Mouse (Mus musculus): ENCODE data around the gene Igsf10. TPM values are rescaled to one million over a fixed set of nuclear protein-coding genes. Genes with fewer than 3 reads are reported as not detected.

Gene Igsf10
- polyA plus RNA-seq, 1 experiment: 0.50 TPM

DNA sequence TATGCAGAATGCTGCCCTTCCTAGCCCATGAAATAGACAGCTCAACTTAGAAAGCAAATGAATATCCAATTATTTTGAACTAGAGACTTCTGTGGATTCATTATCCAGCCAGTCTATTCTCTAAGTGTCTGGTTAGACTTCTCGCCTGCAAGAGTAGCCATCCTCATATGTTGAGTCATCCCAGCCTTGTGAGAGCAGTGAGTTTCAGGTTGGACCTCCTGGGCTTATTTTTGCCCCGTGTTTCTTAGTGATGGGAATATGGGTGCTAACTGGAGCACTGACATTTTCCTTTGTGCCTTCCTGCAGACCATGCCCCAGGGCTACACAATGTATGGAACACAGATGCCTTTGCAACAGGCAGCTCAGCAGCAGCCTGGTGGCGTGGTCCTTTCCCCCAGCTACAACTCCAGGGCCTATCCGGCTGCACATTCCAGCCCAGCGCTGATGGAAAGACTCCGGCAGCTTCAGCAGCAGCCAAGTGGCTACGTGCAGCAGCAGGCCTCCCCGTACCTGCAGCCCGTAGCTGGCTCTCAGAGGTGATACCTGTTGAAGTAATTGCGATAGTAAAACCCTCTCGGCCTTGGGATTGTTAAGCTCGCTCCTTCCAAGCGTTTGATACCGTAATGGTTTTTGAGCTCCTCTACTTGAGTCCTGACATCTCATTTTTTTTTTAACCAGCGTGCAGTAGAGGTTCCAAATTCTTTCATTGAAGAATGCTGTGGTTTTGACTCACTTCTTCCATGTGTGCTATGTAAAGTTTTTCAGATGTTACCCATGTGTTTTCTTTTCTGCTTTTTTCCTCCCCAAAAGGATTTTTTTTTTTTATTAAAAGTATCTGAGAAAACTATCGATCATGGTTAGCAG lies 48.3 kb downstream of the Igsf10 start:
- no peak for TF ChIP-seq POLR2A (IDR thresholded peaks at IDR 0.05; ENCODE audit: control insufficient read depth, extremely low read depth, insufficient read depth, low read length, poor library complexity)
- TF ChIP-seq CTCF (IDR thresholded peaks at IDR 0.05; ENCODE audit: borderline replicate concordance, control insufficient read depth, extremely low read depth, insufficient read depth, low read length, poor library complexity): no peak
- H3K27ac ChIP-seq (ENCODE audit: control insufficient read depth, insufficient read depth, low read length): no peak overlapping the region
- 95% methylated on average over 16 of the region's 16 CpGs for WGBS
- no peaks in the 10 kb centered on the region for H3K27me3 ChIP-seq (ENCODE audit: control insufficient read depth, insufficient read depth, low read length)
- H3K4me1 ChIP-seq (replicated peaks; ENCODE audit: control insufficient read depth, insufficient read depth, low read length): no peaks in the 10 kb centered on the region; the same call in 1 of the 2 replicates
- no peak for DNase-seq
- H3K36me3 ChIP-seq (ENCODE audit: control insufficient read depth, insufficient read depth, low read length): no peaks in the 10 kb centered on the region
- no peak overlapping the region for H3K4me3 ChIP-seq (ENCODE audit: control insufficient read depth, insufficient read depth, low read length)

DNA sequence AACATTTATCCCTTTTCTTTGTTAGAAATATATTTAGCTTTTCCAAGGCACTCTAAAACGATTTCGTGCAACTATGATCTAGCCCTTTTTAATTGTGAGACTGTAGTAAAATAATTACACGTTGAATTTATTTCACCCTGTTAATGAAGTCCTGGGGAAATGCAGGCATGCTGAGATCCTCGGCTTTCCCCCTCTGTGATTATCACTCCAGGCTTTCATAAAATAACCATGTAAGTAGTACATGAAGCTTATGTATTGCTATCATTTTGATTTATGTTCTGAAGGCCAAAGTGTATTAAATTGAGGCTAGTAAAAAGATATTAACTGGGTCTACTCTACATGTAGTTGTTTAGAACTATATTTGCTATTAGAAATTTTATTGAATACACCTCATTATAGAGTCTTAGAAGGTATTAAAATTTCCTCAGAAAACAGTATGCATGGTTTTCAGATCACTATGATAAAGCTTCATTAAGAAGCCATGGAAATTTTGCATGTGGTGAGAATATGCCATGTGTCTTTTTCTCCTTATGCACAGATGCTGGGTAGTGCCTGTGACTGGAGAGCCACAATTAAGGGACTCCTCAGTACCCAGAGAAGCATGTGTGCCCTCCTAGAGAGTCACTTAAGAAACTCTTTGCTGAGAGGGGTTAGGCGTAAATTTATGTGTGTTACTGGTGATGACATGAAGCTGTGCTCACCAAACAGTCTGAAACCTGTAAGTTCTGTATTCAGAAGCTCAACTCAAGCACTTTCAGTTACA lies 50.6 kb downstream of the Igsf10 start:
- no peak for TF ChIP-seq CTCF (IDR thresholded peaks at IDR 0.05; ENCODE audit: borderline replicate concordance, control insufficient read depth, extremely low read depth, insufficient read depth, low read length, poor library complexity)
- DNase-seq: no peak
- Histone ChIP-seq H3K4me1 (replicated peaks; ENCODE audit: control insufficient read depth, insufficient read depth, low read length) (no peaks in the 10 kb centered on the region; the same call in 1 of the 2 replicates), H3K27ac (ENCODE audit: control insufficient read depth, insufficient read depth, low read length) (no peak overlapping the region), H3K4me3 (ENCODE audit: control insufficient read depth, insufficient read depth, low read length) (no peak overlapping the region), H3K27me3 (ENCODE audit: control insufficient read depth, insufficient read depth, low read length) (no peaks in the 10 kb centered on the region), H3K36me3 (ENCODE audit: control insufficient read depth, insufficient read depth, low read length) (no peaks in the 10 kb centered on the region)
- WGBS: 96% methylated on average over 5 of the region's 5 CpGs

DNA sequence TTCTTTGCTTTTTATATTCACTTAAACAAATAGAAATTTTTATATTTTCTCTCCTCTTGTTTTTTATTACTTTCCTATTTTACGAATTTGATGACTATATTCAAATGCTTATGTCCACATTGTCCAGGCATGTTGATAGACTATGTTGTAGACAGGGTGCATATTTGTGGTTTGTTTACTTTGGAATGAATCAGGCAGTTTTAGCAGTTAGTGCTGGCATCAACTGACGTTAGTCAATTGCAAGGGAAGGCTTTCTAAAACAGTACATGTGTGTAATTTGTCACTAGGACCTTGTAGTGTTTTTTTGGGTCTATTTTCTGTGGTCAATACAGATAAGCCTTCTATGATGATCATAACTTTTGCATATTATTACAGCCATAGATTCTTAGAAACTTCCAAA lies 53.6 kb downstream of the Igsf10 start:
- 87% methylated on average over 2 of the region's 2 CpGs for WGBS
- TF ChIP-seq CTCF (IDR thresholded peaks at IDR 0.05; ENCODE audit: borderline replicate concordance, control insufficient read depth, extremely low read depth, insufficient read depth, low read length, poor library complexity): no peak
- TF ChIP-seq POLR2A (IDR thresholded peaks at IDR 0.05; ENCODE audit: control insufficient read depth, extremely low read depth, insufficient read depth, low read length, poor library complexity): no peak
- no peak for DNase-seq
- H3K4me1 ChIP-seq (replicated peaks; ENCODE audit: control insufficient read depth, insufficient read depth, low read length): no peaks in the 10 kb centered on the region; the same call in 1 of the 2 replicates
- no peak overlapping the region for H3K27ac ChIP-seq (ENCODE audit: control insufficient read depth, insufficient read depth, low read length)
- no peaks in the 10 kb centered on the region for H3K36me3 ChIP-seq (ENCODE audit: control insufficient read depth, insufficient read depth, low read length)
- H3K4me3 ChIP-seq (ENCODE audit: control insufficient read depth, insufficient read depth, low read length): no peak overlapping the region
- no peaks in the 10 kb centered on the region for H3K27me3 ChIP-seq (ENCODE audit: control insufficient read depth, insufficient read depth, low read length)

DNA sequence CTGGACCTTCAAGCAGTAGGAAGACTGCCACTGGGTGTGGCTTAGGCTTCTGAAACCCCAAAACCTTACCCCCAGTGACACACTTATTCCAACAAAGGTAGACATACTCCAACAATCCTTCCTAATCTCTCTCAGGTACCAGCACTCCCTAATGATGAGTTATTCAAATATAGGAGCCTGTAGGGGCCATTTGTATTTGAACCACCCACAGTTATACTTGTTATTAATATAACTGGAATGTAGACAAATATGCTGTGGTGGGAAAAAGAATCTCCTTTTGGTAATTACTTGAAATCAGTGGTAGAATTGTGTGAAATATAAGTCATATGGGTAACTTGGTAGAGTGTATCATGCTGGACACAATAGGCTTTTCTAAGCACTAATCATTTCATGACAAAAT lies 65.6 kb downstream of the Igsf10 start:
- H3K4me1 ChIP-seq (replicated peaks; ENCODE audit: control insufficient read depth, insufficient read depth, low read length): no peaks in the 10 kb centered on the region
- no peaks in the 10 kb centered on the region for H3K36me3 ChIP-seq (ENCODE audit: control insufficient read depth, insufficient read depth, low read length)
- H3K27me3 ChIP-seq (ENCODE audit: control insufficient read depth, insufficient read depth, low read length): no peaks in the 10 kb centered on the region
- H3K27ac ChIP-seq (ENCODE audit: control insufficient read depth, insufficient read depth, low read length): no peak overlapping the region
- DNase-seq: no peak
- TF ChIP-seq CTCF (IDR thresholded peaks at IDR 0.05; ENCODE audit: borderline replicate concordance, control insufficient read depth, extremely low read depth, insufficient read depth, low read length, poor library complexity): no peak
- no peak for TF ChIP-seq POLR2A (IDR thresholded peaks at IDR 0.05; ENCODE audit: control insufficient read depth, extremely low read depth, insufficient read depth, low read length, poor library complexity)
- no peak overlapping the region for H3K4me3 ChIP-seq (ENCODE audit: control insufficient read depth, insufficient read depth, low read length)

DNA sequence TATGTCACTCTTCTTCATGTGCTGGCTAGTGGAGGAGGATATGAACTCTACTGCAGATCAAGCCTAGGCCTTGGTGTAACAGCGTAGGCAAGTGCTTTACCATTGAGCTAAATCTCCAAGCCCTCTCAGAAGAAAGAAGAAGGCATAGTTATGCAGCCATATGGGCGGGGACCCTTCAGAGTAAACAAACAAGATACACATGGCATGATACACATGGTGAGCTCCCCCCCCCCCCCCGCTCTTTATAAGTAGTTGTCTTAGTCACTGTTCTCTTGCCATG lies 66.0 kb downstream of the Igsf10 start:
- H3K36me3 ChIP-seq (ENCODE audit: control insufficient read depth, insufficient read depth, low read length): no peaks in the 10 kb centered on the region
- H3K4me3 ChIP-seq (ENCODE audit: control insufficient read depth, insufficient read depth, low read length): no peak overlapping the region
- no peak for DNase-seq
- no peaks in the 10 kb centered on the region for H3K27me3 ChIP-seq (ENCODE audit: control insufficient read depth, insufficient read depth, low read length)
- no peaks in the 10 kb centered on the region for H3K4me1 ChIP-seq (replicated peaks; ENCODE audit: control insufficient read depth, insufficient read depth, low read length)
- H3K27ac ChIP-seq (ENCODE audit: control insufficient read depth, insufficient read depth, low read length): no peak overlapping the region
- 90% methylated on average over 3 of the region's 3 CpGs for WGBS
- TF ChIP-seq CTCF (IDR thresholded peaks at IDR 0.05; ENCODE audit: borderline replicate concordance, control insufficient read depth, extremely low read depth, insufficient read depth, low read length, poor library complexity) (no peak), POLR2A (IDR thresholded peaks at IDR 0.05; ENCODE audit: control insufficient read depth, extremely low read depth, insufficient read depth, low read length, poor library complexity) (no peak)

DNA sequence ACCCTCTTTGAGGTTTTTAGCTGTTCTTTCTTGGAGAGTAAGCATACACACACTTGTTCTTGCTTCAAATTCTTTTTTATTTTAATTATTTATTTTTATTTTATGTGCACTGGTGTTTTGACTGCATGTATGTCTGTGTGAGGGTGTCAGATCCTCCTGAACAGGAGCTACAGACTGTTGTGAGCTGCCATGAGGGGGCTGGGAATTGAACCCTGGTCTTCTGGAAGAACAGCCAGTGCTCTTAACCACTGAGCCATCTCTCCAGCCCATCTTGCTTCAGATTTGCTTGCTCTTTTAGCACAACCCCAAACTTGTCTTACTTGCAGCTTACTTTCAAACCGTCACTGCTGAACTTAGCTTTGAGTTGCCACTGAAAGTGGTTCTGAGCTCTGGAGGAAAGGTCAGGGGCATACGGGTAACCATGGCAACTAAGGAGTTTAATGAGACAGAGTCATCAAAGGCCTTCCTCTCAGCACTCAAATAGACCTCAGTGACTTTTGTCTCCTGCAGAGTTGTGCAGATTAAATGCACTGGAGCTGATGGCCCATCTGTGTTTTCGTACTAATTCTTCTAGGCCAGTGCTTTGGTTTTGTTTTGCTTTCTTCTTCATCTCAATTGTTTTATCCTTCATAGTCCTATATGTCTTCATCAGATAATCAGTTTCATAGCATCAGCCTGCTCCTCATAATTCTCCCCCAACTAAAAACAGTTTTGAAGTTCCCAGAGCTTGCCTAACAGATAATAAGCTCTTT lies 66.5 kb downstream of the Igsf10 start:
- Histone ChIP-seq H3K27me3 (ENCODE audit: control insufficient read depth, insufficient read depth, low read length) (no peaks in the 10 kb centered on the region), H3K36me3 (ENCODE audit: control insufficient read depth, insufficient read depth, low read length) (no peaks in the 10 kb centered on the region), H3K27ac (ENCODE audit: control insufficient read depth, insufficient read depth, low read length) (no peak overlapping the region), H3K4me1 (replicated peaks; ENCODE audit: control insufficient read depth, insufficient read depth, low read length) (no peaks in the 10 kb centered on the region), H3K4me3 (ENCODE audit: control insufficient read depth, insufficient read depth, low read length) (no peak overlapping the region)
- no peak for DNase-seq
- no peak for TF ChIP-seq CTCF (IDR thresholded peaks at IDR 0.05; ENCODE audit: borderline replicate concordance, control insufficient read depth, extremely low read depth, insufficient read depth, low read length, poor library complexity)
- no peak for TF ChIP-seq POLR2A (IDR thresholded peaks at IDR 0.05; ENCODE audit: control insufficient read depth, extremely low read depth, insufficient read depth, low read length, poor library complexity)
- WGBS: 80% methylated on average over 3 of the region's 3 CpGs
